Mouse (Mus musculus): ENCODE data around the gene Hoxd8. TPM values are rescaled to one million over a fixed set of nuclear protein-coding genes. Genes with fewer than 3 reads are reported as not detected.
A peak's percentile ranks its signal among the peaks of the same experiment; 100 is the strongest.

Gene Hoxd8
- polyA plus RNA-seq, 1 experiment from 2014 or later = 0.07 TPM

DNA sequence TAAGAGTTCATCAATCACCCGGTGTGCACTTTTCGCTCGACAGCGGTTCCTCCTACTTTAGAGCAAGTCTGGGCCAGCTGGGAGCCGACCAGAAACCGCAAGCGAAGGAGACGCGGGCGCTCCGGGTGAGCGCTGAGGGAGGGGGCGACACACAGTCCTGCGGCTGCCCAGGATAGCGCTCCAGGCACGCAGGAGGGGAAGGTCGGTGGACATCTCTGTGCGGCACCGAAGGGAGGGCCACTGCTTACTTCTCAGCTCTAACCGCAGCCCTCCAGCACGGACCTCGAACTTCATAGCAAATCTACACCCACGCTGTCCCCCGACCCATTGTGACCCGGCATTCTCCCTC is 48.7 kb downstream of the Hoxd8 start:
- Histone ChIP-seq H3K4me1 (peaks cover 21% of the 10 kb centered on the region), H3K27me3 (replicated peaks) (peaks cover 98% of the 10 kb centered on the region), H3K4me2 (peak overlapping the region; percentile 71), H3K4me3 (peak overlapping the region; percentile 47), H3K9me3 (no peaks in the 10 kb centered on the region), H3K9ac (0 out of 2 replicates have a peak overlapping the region, but pooled peaks have one; percentile 50), H3K36me3 (no peaks in the 10 kb centered on the region), H3K27ac (replicated peaks) (no peak overlapping the region)
- WGBS = 3% methylated on average over 25 of the region's 25 CpGs
- no peak for ATAC-seq (ENCODE audit: extremely low read depth, insufficient number of reproducible peaks, low FRiP score, low TSS enrichment)

DNA sequence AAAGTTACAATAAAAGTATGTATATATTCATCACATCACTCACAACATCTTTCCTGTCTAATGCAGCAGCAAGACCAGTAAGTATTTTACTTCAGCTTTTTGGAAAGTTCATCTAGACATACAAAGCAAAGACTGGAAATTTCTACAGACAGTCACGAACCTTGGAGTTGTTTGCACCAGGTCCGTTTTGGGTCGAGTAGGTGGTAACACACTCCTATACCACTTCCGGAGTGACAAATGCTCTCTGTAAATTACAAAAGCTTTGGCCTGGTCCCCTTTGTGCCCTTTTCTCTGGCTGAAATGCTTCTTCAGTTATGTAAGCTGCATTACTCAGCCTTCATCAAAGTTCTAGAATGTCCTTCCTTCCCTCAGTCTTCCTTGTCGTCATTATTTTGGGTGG is 49.3 kb downstream of the Hoxd8 start:
- Histone ChIP-seq H3K9ac (no peak overlapping the region), H3K9me3 (no peaks in the 10 kb centered on the region), H3K4me1 (peaks cover 21% of the 10 kb centered on the region), H3K27me3 (replicated peaks) (peaks cover 98% of the 10 kb centered on the region), H3K4me2 (no peak overlapping the region), H3K27ac (replicated peaks) (no peak overlapping the region), H3K4me3 (no peak overlapping the region), H3K36me3 (no peaks in the 10 kb centered on the region)
- WGBS = 21% methylated on average over 5 of the region's 5 CpGs
- ATAC-seq (ENCODE audit: extremely low read depth, insufficient number of reproducible peaks, low FRiP score, low TSS enrichment) = no peak

MicroRNAs within 50 kb of the gene (microRNA counts, 519-probe panel; counts per million panel counts)
- 209 counts per million, percentile 61 among the panel's probes with 10 or more counts for microRNA mmu-miR-10b

Small RNA genes within 50 kb of the gene (microRNA-seq; reads per million reads assigned to microRNA genes)
- gene Gm44463 (not detected), gene Mir10b (702 reads per million, percentile 76 among the genes with 10 or more reads in this experiment)

Other genes with a start within 250 kb of the Hoxd8 start
- 18.8 and 19.3 TPM in 2 replicates for gene Lnpk, start 125.2 kb upstream of the Hoxd8 start, polyA plus RNA-seq (2015; fragmentation: Nextera tagmentation; extraction: Ambion mirVana)
- gene Evx2, start 45.1 kb upstream of the Hoxd8 start, polyA plus RNA-seq (2015; fragmentation: Nextera tagmentation; extraction: Ambion mirVana) = not detected in 2 replicates
- not detected in 2 replicates for gene Hoxd13, start 36.3 kb upstream of the Hoxd8 start, polyA plus RNA-seq (2015; fragmentation: Nextera tagmentation; extraction: Ambion mirVana)
- not detected in 2 replicates for gene Hoxd12, start 29.6 kb upstream of the Hoxd8 start, polyA plus RNA-seq (2015; fragmentation: Nextera tagmentation; extraction: Ambion mirVana)
- not detected in 2 replicates for gene Hoxd11, start 25.1 kb upstream of the Hoxd8 start, polyA plus RNA-seq (2015; fragmentation: Nextera tagmentation; extraction: Ambion mirVana)
- 0.08 TPM in 1 of 2 replicates, not detected in the other for gene Hoxd10, start 12.7 kb upstream of the Hoxd8 start, polyA plus RNA-seq (2015; fragmentation: Nextera tagmentation; extraction: Ambion mirVana)
- gene Hoxd9, start 6.9 kb upstream of the Hoxd8 start, polyA plus RNA-seq (2015; fragmentation: Nextera tagmentation; extraction: Ambion mirVana) = not detected in 2 replicates
- 0.74 and 0.89 TPM in 2 replicates for gene Hoxd3, start 7.3 kb downstream of the Hoxd8 start, polyA plus RNA-seq (2015; fragmentation: Nextera tagmentation; extraction: Ambion mirVana)
- gene Hoxd4, start 7.3 kb downstream of the Hoxd8 start, polyA plus RNA-seq (2015; fragmentation: Nextera tagmentation; extraction: Ambion mirVana) = not detected in 2 replicates
- 0.09 TPM in 1 of 2 replicates, not detected in the other for gene Gm28230, start 22.1 kb downstream of the Hoxd8 start, polyA plus RNA-seq (2015; fragmentation: Nextera tagmentation; extraction: Ambion mirVana)
- not detected in 2 replicates for gene Hoxd1, start 58.4 kb downstream of the Hoxd8 start, polyA plus RNA-seq (2015; fragmentation: Nextera tagmentation; extraction: Ambion mirVana)
- 138 and 155 TPM in 2 replicates for gene Mtx2, start 121.2 kb downstream of the Hoxd8 start, polyA plus RNA-seq (2015; fragmentation: Nextera tagmentation; extraction: Ambion mirVana)